Mouse (Mus musculus) left cerebral cortex, adult 11 months (tissue): Measurements from ENCODE around the gene Safb2.

ENCODE experiments used
- DNase-seq: peaks from one replicate; pipeline ENCODE4 v3.0.0; 2022; ENCODE audit warnings: low spot score

Gene Safb2

DNA sequence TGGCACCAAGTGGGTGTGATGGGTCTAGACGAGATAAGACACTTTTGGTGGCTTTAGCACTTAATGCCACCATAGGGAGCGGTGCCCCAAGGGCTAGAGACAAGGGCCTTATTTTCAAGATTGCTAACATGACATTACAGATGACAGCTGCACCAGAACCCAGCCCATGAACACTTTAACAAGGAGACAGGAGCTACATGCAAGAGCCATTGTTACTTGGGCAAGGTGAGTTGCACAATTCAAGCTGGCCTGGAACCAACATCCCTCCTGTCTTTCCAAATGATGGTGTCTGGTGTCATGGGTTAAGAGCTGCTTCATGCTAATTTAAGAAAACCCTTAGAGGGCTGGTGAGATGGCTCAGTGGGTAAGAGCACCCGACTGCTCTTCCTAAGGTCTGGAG is 25.0 kb downstream of the Safb2 start:
- no peak for DNase-seq

- peak; percentile 51 for DNase-seq
These were observed 25.9 kb downstream of the Safb2 start for GRCm38 (mm10) chr17:56558448-56558847.

GRCm38 (mm10) chr17:56554122-56554551 is 30.2 kb downstream of the Safb2 start, which contains the start of gene Gm20219:
Gm20219 (minus strand) TSS chr17:56554387.
- DNase-seq: no peak

DNA sequence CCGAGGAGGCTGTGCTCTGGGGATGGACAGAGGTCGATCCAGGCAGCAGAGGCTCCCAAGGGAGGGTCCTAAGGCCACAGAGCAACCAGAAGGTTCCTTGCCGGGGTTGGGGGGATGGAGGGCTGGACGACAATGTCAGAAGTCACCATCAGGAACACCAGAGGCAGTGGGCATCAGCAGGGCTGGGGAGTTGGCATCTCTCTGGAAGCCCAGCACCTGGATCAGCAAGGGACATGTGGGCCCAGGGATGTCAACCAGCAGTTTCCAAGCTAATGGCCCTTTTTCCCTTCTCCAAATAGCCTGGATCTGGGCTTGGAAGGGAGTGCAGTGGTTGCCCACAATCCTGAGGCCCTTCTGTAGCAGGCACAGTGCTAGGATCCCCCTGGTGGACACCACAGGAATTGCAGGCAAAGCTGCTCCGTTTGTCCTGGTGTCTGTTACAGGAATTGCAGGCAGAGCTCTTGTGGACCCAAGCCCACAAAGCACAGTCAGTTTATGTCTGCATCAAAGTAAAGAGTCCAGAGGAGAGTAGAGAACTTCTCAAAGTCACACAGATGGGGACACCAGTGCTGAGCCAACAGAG is 31.5 kb downstream of the Safb2 start:
- peak; percentile 61 for DNase-seq

GRCm38 (mm10) chr17:56551841-56552581 is 32.4 kb downstream of the Safb2 start:
- DNase-seq: no peak

DNA sequence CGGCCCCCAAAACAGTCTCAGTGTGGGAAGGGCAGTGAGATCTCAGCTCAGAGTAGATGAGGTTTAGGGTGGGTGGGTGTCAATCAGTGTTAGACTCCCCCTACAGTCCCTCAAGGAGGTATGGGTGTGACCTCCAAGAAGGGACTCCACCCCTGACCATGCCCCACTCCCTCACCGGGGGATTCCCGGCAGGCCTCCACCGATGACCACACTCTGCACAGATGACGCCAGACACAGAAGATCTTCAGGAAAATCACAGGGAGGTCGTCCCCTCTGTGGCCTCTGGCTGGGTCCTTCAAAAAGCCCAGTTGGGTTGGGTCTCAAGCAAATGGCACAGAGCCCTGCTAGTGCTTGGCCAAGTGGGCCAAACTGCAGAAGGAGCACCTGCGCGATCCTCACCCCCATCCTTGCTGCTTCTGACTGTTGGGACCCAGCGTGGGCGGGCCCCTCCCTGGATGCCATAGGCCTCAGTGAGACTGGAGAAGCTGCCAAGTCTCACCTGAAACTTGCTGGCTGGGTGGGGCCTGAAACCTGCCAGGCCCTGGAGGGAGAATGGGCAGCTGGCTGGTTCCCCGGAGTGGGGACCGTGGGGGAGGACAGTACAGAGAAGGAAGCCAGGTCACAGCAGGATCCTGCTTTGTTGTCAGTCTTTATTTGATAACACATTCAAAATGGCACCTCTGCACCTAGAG is 33.5 kb downstream of the Safb2 start:
- no peak for DNase-seq

DNA sequence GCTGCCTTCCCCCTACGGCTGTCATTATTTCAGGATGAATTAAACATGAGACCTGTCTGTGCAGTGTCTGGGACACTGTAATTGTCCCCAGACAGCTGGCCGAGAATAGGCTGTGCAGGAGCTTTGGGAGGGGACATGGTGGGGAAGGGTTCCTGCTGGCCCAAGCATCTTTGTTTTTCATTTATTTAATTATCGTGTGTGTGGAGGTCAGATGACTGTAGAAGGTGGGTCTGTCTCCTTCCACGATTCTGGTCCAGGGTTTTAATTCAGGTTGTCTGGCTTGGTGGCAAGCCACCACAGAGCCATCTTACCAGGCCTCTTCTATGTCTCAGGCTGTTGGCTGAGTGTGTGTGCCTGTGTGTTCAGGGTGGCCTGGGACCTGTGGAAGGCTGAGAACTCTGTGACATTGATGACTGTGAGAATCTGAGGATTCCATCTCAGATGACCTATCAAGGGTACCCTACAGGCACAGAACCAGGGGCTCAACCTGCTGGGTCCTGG is 35.7 kb downstream of the Safb2 start:
- DNase-seq: no peak

GRCm38 (mm10) chr17:56547846-56548604 is 36.4 kb downstream of the Safb2 start:
- no peak for DNase-seq

DNA sequence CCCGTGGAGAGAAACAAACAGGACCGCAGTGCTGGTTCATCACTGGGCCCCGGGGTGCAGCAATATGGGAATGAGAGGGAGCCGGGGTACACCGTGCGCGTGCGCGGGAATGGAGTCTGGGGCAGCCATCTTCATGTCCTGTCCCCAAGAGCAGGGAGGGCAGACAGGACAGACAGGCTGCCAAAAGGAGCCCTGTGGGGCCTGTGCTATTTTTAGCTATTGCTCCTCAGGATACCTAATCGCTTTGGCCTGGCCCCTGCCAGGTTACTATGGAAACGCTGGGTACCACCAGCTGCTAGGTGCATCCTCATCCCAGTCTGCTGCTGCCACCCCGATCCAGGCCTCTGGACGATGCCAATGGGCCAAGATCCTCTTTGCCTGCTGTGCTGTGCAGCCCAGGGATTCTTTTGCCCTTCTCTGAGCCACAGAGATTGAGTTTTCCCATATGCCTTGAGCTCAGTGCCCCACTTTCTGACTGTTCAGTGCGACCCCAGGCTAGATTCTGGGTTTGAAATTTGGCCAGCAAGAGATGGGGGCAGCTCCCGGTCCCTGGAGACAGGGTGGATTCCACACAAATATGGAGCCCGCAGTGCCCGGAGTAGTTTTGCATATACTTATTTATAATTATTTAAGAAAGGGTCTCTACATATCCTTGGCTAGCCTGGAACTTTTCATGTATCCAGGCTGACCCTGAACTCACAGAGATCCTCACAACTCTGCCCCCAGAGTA is 37.1 kb downstream of the Safb2 start:
- DNase-seq: no peak

GRCm38 (mm10) chr17:56546576-56546975 is 37.8 kb downstream of the Safb2 start:
- DNase-seq: no peak

- DNase-seq: no peak
These were observed 38.4 kb downstream of the Safb2 start for GRCm38 (mm10) chr17:56545945-56546344.

GRCm38 (mm10) chr17:56544699-56545387 is 39.5 kb downstream of the Safb2 start:
- DNase-seq: no peak

- no peak for DNase-seq
These were observed 40.6 kb downstream of the Safb2 start for GRCm38 (mm10) chr17:56543684-56544224.

DNA sequence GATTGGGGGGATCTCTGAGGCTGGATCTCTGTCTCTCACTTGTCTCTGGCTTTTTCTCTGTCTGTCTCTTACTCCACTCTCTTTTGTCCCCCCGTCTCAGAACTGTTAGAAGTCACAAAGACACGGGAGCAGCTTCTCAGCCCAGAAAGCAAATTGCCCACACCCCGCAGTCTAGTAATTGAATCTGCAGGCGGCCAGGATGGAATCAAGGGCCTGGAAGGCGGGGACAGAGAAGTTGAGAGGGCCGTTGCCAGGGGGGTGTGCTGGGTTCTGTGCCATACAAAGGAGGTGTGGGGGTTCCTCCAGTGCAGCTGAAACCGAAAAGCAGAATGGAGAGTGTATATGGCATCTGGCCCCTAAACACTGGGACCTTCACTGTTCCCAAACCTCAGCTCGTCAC is 41.6 kb downstream of the Safb2 start:
- no peak for DNase-seq

- no peak for DNase-seq
These were observed 43.8 kb downstream of the Safb2 start for GRCm38 (mm10) chr17:56540562-56540975.

DNA sequence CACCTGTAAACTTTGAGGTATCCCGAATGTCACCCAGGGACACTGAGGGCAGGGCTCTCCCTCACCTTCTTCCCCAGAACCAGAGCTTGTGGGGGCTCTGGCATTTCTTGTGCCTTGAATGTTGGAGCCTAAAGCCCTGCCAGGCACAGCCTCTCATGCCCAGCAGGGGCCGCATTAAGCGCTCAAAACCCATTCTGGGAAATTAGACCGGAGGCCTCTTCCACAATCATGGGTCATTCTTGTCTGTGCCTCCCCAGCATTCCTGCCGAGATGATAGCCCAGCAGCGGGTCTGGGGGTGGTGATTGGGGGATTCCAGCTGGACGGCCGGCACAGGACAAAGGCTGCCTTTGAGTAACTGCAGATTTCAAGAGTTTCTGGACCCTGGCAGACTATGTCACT is 46.5 kb downstream of the Safb2 start:
- no peak for DNase-seq

- DNase-seq: no peak
These were observed 47.5 kb downstream of the Safb2 start for GRCm38 (mm10) chr17:56536874-56537273.

- DNase-seq: no peak
These were observed 48.2 kb downstream of the Safb2 start for GRCm38 (mm10) chr17:56536192-56536591.

- DNase-seq: no peak
These were observed 59.4 kb downstream of the Safb2 start for GRCm38 (mm10) chr17:56524943-56525342.

DNA sequence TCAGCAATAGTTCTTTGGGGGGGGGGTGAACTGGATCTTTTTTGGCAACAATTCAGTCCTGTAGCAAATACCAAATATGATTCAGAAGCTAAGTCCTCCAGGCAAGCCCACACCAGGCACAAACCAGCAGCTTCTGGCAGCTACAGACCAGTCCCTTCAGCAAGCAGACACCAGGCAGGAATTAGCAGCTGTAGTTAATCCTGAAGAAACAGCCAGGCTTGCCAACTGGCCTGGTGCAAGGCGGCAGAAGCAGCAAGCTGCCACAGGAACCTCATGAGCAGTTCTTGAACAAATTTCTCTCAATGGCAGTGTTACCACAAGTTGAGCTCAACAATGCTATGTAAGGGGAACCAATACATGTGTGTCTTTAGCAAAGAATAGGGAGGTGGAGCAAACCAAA is 61.6 kb downstream of the Safb2 start:
- DNase-seq: no peak
